Mouse (Mus musculus): ENCODE measurements at regions not wholly inside any gene's neighbourhood (a gene's known extent, or its start where the extent isn't known, plus 50 kb on each side); places are given as distances from the start of the nearest gene placed in this dataset.

- peak; percentile 69 to 74 for DNase-seq (ENCODE audit: low spot score in 2 of 2)
These were observed 103.5 kb downstream of the 1700001O22Rik start for GRCm38 (mm10) chr2:30699797-30700454.

DNA sequence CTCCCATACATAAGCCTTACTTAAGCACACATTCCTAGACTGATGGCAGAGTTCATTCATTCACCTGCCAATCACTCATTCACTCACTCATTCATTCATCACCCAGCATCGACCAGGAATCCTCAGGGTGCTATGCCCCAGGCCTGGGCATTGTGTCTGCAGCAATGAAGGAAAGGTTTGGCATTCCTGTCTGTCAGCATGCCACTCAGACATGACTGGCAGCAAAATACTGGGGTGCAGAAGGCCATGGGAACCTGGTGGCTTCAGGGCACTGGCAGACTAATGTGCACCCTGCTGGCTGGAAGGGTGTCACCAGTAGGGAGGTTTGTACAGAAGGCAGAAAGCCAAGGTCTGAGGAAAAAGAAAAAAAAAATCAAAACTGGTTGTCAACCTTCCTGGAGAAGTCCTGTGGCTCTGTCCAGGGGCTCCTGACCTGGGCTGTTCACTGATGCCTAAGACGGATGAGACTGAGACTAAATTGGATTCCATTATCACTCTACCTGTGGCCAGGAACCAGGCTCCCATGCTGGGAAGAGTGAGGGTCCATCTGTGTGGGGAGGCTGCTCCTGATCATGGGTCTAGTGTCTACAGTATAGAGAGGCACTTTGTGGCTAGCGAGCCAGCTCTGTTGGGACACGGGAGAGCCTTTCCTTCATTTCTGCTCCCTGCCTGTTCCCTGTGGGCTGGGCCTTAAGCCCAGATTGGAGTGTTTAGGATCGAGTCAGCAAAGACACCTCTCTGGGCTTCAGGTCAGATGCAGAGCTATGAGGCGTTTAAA lies 104.1 kb downstream of the Cstad start:
- DNase-seq (ENCODE audit: low spot score in 2 of 2): no peak

- DNase-seq (ENCODE audit: low spot score in 2 of 2): no peak
These were observed 103.0 kb downstream of the Cstad start for GRCm38 (mm10) chr2:30697851-30698250.

- DNase-seq (ENCODE audit: low spot score in 2 of 2): no peak
These were observed 101.1 kb downstream of the Cstad start for GRCm38 (mm10) chr2:30695771-30696456.

DNA sequence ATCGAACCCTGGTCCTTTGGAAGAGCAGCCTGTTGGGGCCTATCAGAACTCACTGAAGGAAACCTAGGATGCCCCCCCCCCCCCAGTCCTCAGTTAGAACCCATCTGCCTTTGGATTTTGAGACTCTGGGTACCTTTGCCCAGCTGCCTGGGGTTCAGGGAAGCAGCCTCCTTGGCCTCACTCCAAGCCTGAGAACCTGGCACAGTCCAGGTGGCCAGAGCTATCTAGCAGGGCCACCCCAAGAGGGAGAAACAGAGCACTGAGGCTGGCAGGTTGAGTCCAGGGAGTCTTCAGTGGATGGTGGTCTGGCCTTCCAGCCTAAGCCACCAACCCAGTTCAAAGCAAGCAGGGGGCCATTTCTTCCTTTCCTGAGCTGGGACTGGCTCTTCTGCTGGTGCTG lies 100.2 kb downstream of the Cstad start:
- DNase-seq (ENCODE audit: low spot score in 2 of 2): no peak

DNA sequence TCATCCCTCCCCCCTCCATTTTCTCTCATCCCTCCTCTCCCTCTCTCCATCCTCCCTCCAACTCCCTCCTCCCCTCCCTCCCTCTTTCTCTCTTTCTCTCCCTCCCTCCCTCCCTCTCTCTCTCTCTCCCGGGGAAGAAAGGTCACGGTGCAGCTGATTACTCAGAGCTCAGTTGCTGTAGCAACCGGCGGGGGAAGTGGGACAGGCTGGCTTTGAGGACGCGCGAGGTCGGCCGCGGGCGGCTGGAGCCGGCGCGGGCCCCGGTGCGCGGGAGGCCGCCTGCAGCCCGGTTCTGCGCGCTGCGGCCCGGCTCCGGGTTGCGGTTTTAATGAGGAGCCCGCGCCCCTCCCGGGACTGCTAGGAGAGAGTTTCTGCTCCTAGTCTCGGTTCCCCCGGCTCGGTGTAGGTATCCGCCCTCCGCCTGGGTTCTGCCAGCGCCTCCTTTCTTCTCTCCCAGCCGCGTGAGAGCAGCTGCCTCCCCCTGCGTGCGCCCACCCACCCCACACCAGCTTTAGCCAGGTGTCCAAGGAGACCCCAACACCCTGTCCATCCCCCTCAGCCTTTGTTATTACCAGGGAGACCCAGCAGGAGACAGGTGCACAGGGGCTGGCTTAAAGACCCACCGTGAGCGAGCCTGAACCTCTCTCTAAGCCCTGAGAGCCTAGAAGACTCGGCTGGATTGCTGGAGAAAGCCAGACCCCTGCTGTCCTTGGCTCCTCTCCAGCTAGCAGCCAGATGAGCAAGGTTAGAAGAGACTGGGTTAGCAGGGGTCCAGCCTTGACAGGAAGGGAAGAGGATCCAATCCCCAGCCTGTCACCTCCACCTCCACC lies 98.6 kb downstream of the Cstad start:
- peak in 1 of 2 experiments; percentile 71 for DNase-seq (ENCODE audit: low spot score in 2 of 2)

- peak in 1 of 2 experiments; percentile 29 for DNase-seq (ENCODE audit: low spot score in 2 of 2)
These were observed 97.8 kb downstream of the Cstad start for GRCm38 (mm10) chr2:30692561-30693205.

DNA sequence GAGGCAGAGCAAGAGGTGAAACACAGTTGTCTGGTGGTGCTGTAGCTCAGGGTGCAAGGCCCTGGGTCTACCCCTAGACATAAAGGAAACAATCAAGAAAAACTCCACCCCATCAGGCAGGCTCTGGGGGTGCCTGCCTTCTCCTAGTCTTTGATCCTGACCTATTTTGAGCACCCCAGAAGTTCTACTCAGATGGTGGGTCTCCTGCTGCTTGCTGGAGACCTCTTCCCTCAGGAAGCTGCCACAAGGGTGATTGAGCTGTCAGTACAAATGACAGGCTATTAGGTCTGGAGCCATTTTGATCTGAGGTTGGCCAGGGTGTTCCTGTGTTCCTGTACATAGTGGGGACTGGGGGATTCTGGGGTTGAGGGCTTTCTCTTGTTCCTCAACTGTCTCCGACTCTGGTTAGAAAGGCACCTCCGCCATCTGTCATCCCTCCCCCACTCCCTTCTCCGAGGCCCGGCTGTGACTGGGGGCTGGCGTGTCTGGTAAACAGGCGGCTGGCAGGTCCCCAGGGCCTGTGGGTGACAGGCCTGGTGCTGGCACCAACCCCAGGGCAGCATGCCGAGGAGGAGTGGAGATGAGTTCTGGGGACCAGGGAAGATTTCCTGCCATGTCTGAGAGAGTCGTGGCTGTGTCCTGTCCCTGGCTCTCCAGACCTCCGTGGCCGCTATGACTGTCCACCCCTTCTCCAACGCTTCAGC lies 97.2 kb downstream of the Cstad start:
- DNase-seq (ENCODE audit: low spot score in 2 of 2): peak; percentile 29 to 63

GRCm38 (mm10) chr2:30690925-30691856 lies 96.4 kb downstream of the Cstad start:
- no peak for DNase-seq (ENCODE audit: low spot score in 2 of 2)

GRCm38 (mm10) chr2:30690307-30690706 lies 95.5 kb downstream of the Cstad start:
- DNase-seq (ENCODE audit: low spot score in 2 of 2): peak in 1 of 2 experiments; percentile 30

- no peak for DNase-seq (ENCODE audit: low spot score in 2 of 2)
These were observed 93.6 kb downstream of the Cstad start for GRCm38 (mm10) chr2:30688402-30688801.

- DNase-seq (ENCODE audit: low spot score in 2 of 2): no peak
These were observed 92.3 kb downstream of the Cstad start for GRCm38 (mm10) chr2:30687121-30687551.

GRCm38 (mm10) chr2:30686359-30686758 lies 91.5 kb downstream of the Cstad start:
- no peak for DNase-seq (ENCODE audit: low spot score in 2 of 2)

DNA sequence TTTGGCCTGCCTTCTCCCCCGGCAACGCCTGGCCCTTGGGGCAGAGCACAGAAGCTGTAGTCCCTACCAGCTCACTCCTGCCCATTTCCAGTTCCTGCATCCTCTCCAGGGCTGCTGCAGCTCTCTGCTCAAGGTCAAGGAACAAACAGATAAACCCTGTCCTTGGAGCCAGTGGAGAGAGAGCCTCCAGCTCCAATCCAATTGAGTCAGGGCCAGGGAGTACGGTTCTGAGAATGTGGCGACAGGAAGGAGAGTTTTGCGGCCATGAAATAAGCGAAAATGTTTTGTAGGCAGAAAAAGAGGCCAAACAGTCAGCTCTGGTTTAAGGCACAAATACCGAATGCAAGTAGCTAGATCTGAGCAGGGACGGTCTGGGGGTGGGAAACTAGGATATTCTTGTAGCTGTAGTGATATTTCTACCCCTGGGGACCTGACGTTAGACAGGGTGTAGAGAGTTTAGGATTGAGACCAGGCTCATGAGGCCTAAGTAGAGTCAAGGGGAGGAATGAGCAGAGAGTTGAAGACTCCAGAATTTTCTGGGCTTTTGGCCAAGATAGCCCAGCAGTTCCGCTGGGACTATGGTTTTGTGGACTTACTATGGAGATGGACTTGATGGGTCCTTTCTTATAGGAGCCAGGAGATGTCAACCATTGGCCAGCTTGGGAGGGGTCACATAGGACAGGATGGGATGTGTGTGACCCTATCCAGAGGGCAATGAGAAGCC lies 90.5 kb downstream of the Cstad start:
- peak in 1 of 2 experiments; percentile 51 for DNase-seq (ENCODE audit: low spot score in 2 of 2)

DNA sequence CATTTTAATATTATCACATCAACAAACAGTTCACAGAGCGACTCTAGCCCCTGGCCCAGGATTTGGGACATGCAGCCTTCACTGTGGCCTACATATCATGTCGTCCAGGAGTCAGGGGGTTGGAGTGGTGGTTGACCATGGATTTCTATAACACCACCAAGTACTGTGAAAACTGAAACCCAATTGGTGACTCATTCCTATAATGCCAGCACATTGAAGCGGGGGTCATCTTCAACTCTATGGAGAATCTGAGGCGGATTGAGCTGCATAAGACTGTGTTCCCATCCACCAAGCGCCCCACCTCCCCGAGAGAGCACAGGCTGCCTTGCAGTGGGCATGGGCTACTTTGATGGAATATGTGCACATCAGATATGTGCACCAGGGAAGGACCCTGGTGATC lies 89.6 kb downstream of the Cstad start:
- DNase-seq (ENCODE audit: low spot score in 2 of 2): no peak

DNA sequence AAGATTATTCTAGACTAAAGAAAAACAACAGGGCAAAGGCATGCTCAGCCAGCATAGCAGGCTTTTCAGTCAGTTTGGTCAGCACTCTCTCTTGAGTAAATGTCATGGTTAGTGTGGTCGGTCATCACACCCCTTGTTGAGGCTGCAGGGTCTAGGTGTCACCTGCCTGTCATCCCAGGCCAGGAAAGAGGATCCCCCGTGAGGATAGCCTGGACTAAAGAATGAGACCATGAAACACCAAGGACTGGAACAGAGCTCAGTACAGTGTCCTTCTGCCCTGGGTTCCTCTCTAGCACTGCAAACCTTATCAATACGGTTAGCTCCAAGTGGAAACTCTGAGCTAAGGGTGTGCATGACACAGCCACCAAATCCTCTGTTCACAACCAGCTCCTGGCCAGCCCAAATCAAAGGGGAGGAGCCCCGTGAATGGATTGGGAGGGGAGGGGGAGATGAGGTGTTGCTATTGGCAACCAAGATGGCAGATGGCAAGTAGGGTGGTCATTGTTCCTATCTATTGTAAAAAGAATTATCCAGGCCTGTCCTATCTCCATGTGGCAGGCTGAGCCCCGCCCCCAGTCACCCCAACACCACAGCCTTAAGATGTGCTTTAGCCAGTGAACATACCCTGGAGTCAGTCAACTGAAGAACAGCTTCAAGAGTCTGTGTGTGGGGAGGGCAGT lies 87.4 kb downstream of the Cstad start:
- DNase-seq (ENCODE audit: low spot score in 2 of 2): no peak

GRCm38 (mm10) chr2:30681642-30682041 lies 86.8 kb downstream of the Cstad start:
- DNase-seq (ENCODE audit: low spot score in 2 of 2): no peak

DNA sequence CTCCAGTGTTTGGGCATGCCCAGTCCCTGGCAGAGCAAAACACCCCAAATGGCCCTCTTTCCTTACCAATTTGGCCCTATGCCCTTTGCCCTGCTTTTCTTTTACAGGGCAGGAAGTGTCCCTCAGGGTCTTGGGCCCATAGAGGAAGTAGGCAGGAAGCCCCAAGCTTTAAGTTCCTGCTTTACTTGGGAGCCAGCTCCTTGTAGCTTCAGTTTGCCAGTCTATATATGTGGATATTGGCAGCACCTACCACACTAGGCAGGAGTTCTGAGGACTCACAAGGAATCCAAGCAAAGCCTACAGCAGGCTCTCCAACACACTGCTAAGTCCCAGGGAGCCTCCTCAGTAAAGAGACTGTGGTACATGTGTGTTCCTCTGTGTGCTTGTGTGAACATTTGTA lies 84.2 kb downstream of the Cstad start:
- no peak for DNase-seq (ENCODE audit: low spot score in 2 of 2)
